Mouse (Mus musculus) right cerebral cortex, postnatal 4 days (tissue): ENCODE data around the gene Knstrn.

Source experiments
- DNase-seq: peaks from one replicate; pipeline ENCODE4 v3.0.0-alpha.2; 2022

Knstrn gene

GRCm38 (mm10) chr2:118791591-118792258 lies 22.1 kb upstream of the Knstrn start:
- DNase-seq, result no peak

- DNase-seq, result no peak
These were observed 21.6 kb upstream of the Knstrn start for GRCm38 (mm10) chr2:118792259-118792613.

GRCm38 (mm10) chr2:118793636-118794035 lies 20.2 kb upstream of the Knstrn start:
- no peak for DNase-seq

DNA sequence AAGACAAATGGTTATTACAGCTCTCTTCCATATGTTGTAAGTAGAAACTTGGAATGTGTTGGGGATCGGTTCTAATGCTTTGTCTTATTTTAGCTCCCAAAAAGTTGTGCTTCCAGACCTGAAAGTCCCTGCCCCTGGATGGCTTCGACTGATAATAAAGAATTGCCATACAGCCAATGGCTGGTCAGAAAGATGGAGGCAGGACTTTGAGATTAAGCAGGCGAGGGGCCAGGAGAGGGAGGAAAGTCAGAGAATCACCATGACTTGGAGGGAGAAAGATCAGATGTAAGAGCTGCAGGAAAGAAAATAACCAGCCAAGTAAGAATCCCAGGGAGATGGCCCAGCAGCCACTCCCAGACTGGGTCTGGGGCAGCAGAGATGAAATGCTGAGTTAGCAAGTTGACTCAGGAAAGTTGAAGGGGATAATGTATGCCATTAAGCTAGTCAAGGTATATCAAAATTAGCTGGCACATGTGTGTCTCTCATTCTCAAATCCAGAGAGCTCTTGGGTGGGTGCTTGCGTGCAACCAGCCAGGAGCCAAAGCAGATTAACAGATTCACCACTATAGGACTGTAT lies 11.2 kb upstream of the Knstrn start:
- no peak for DNase-seq

- DNase-seq, result no peak
These were observed 9.3 kb upstream of the Knstrn start for GRCm38 (mm10) chr2:118804474-118804873.

- DNase-seq, result no peak
These were observed 8.7 kb upstream of the Knstrn start for GRCm38 (mm10) chr2:118805137-118805536.

GRCm38 (mm10) chr2:118805756-118806155 lies 8.0 kb upstream of the Knstrn start:
- no peak for DNase-seq

DNA sequence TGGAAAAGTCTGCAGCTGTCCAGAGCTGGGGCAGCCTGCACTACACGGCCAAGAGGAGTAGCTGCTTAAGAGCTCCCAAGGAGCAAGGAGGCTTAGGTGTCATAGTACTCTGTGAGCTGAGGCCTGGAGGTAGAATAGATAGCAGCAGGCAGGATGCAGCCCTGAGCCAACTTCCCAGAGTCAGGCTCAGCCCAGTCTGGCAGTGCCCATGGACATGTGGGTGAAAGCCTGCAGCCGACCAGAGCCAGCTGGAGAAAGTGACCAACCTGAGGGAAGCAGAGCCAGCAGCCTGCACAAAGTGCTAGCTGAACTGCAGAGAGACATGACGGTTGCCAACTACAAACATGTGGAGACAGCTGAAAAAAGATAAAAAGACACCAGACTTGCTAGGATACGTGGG lies 6.9 kb upstream of the Knstrn start:
- DNase-seq, result no peak

DNA sequence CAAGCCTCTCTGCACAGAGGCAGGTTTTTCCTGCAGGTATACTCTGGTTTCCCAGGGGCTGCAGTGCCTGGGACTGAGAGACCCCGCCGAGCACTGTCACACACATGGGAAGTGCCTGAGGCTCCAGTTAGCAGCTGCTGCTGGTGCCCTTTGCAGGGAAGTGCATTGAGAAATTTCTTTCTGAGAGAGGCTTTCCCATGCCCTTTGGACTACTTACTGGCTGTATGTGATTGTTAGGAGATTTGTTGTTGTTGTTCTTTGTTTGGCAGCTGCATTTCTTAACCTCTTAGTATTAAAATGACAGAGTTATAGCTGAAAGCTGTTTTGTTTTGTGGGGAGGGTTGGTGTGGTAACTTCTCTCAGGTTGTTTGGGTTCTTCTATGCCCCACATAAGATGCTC lies 2.9 kb upstream of the Knstrn start:
- DNase-seq, result no peak

DNA sequence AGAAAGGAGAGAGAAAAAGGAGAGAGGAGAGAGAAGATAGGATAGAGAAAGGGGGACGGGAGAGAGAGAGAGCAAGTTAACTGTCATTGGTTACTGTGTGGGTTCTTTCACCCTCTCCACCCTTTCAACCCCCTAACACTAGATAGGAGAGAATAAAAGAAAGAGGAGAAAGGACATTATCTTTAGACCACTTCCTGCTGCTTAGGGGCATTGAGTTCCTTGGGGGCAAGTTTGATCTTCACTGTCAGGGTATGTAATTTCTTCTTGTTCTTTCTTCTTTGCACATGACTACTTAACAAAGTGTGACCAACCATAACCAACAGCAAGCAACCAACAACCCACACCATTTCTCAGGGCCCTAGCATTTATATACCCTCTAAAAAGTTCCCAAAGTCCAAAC lies 1.1 kb upstream of the Knstrn start:
- no peak for DNase-seq

DNA sequence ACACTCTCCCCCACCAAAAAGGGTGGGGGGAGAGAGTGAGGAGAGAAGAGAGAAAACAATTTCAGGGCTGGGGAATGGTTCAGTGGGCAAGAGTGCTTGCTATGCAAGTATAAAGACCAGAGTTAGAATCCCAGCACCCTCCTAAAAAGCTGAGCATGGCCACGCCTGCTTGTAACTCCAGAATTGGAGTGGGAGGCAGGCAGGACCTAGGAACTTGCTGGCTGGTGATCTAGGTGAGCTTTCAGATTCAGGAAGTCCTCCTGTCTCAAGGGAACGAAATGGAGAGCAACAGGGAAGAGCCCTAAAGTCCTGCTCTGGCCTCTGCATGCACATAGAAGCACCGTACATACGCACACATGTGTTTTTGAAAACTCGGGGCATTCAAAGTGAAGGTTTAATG lies 9.0 kb downstream of the Knstrn start:
- no peak for DNase-seq

- no peak for DNase-seq
These were observed 10.6 kb downstream of the Knstrn start for GRCm38 (mm10) chr2:118824396-118824795.

DNA sequence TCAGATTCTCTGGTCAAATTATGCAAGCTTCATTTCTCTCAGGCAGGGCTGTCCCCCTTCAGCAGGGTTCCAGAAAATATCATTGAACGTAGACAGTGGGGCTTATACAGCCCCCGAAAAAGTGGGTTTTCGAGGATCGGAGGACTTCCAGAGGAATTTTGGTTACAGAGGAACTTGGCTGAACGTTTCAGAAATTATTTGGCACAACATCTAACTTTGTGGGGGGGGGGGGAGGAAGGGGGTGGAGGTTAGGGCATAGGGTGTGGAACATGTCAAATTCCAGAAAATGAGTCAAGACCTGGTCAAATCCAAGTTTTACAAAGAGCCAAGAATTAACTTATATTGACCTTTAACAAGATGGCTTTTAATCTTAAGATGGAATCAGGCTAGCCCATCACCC lies 15.3 kb downstream of the Knstrn start:
- DNase-seq, result no peak

DNA sequence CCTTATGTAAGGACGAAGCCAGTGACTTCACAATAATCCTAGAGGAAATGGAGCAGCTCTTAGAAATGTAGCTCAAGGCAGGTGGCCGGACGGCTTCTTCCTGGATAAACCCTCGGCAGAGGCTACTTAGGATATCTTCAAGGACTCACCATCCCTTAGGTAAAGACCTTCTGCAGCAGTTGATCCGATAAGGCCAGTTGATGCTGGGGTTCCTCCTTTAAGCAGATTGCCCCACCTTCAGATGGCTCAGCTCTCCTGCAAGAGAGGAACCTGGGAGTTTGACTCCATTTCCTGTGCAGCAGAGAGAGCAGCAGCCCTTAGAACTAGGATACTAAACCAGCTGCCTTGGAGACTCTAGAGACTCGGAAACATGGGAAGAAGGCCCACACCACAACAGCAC lies 20.3 kb downstream of the Knstrn start:
- DNase-seq, result no peak

DNA sequence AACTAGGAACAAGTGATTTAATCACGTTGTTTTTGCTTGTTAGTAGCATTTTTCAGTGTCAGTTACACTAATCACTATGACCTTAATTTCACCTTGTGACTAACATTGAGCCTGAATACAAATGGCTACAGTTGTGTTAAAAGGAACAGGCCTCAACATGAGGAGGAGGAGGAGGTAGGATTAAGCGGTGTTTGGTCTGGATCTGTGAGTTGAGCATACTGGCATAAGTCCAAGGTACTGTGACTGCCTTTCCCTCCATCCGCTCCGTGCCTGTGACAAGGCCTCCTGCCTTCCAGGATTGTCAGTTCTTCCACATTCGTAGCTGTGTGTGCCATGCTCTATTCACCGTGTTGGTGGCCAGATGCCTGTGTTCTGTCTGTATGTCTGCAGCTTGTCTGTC lies 21.3 kb downstream of the Knstrn start:
- DNase-seq, result no peak

GRCm38 (mm10) chr2:118838330-118838729 lies 24.5 kb downstream of the Knstrn start:
- no peak for DNase-seq

GRCm38 (mm10) chr2:118841186-118841585 lies 27.4 kb downstream of the Knstrn start:
- DNase-seq, result no peak

GRCm38 (mm10) chr2:118841774-118842173 lies 28.0 kb downstream of the Knstrn start:
- DNase-seq, result no peak

DNA sequence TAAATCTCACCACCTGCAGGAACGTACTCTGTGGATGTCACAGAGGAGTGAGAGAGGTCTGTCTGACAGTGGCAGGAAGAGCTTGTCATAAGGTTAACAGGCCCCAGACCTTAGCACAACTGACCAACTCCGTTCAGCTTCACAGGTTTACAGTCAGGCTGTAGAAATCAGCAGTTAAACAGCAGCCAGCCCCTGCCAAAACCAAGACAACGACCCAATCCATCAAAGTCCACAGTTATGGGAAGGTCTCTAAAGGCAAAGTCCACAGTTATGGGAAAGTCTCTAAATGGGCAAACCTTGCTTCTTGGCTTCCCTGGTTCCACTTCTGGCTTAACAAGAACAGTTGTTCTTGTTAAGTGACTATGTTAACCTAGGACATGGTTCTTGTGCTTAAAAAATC lies 30.6 kb downstream of the Knstrn start:
- DNase-seq, result no peak

DNA sequence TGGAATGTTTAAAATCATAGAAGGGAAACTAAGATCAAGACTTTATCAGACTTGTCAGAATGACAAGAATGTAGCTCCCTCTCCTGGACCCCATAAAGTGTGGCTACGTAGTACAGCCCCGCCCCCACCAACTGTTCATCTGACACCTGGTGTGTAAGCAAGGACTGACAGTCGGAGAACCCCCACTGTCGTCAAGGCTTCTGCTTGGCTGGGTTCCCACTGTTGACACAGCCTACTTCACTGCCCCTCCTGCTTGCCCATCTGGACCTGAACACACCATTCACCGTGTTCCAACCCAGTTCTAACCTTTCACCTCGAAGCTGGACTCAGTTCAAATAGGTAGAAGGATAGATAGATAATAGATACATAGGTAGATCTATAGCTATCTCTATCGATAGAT lies 32.4 kb downstream of the Knstrn start:
- DNase-seq, result peak; percentile 8

DNA sequence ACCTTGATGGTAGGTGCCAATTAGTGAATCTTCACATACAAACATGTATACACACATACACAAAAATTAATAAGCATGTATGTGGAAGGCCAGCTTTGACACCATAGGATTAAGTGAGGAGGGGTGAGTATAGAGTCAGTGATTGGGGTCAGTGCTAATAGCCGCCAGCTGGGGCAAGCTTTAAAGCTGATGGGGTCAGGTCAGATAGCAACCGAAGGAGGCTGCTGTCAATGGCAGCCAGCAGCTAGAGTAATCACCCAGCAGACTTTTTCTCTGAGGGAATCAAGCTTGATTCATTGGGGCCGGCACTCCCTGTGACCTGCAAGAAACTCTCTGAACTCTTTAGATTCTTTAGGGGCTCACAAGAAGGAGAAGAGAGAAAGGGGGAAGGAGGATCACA lies 38.0 kb downstream of the Knstrn start:
- no peak for DNase-seq

- DNase-seq, result peak; percentile 82
These were observed 47.9 kb downstream of the Knstrn start, which contains the start of gene Ivd for GRCm38 (mm10) chr2:118861454-118862339. Gene Ivd, plus strand, starts transcription at chr2:118861954.

GRCm38 (mm10) chr2:118862340-118862675 lies 48.5 kb downstream of the Knstrn start:
- DNase-seq, result no peak

GRCm38 (mm10) chr2:118870601-118871000 lies 56.8 kb downstream of the Knstrn start:
- no peak for DNase-seq
